Mouse (Mus musculus): ENCODE results near the gene 5730522E02Rik. TPM values are rescaled to one million over a fixed set of nuclear protein-coding genes. Genes with fewer than 3 reads are reported as not detected.
"Not testable (repeated sequence)": the region's sequence is repeated elsewhere in the genome, so short reads cannot be mapped to it uniquely, and the experiment has no call there.

Gene 5730522E02Rik
- polyA plus RNA-seq (2016; fragmentation: Nextera tagmentation; extraction: Ambion mirVana): 10.6 and 11.2 TPM in 2 replicates

DNA sequence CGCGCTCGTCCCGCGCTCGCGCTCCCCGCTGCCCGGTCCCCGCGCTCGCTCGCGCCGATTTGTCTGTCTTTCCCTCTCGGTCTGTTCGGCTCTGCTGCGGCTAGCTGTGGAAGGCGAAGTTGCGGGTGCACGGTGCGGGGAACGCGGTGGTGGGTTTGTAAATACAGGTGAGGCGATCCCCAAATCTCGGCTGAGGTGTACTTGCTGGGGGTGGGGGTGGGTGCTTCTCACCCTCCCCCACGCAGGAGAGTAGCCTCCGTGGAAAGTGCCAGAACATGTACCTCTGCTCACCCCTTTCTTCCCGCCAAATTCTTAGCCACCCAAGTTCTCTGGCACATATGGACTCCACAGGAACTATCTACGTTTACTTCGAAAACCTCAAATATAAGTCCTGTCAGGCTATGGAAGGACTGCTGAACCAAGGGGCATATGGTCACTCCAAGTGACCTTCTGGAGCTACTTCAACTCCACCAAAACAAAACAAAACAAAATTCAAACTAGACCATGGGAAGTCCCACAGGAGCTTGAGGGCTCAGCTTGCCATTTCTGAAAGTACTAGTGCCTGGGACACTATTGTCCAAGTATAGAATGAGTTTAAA lies at the start of gene 5730522E02Rik:
Gene 5730522E02Rik, minus strand, starts transcription at position 182 of the 599 bp plus-strand sequence.
- H3K4me2 ChIP-seq (replicated peaks): peak within 1 kb of the TSS; percentile 57
- no peaks in the 10 kb centered on the region for H3K27me3 ChIP-seq
- no peaks in the 10 kb centered on the region for H3K36me3 ChIP-seq
- WGBS: 3% methylated on average over 31 of the region's 31 CpGs
- H3K4me1 ChIP-seq: no peaks in the 10 kb centered on the region
- H3K9ac ChIP-seq: peak within 1 kb of the TSS; percentile 91
- ATAC-seq (ENCODE audit: insufficient number of reproducible peaks, insufficient read depth, low FRiP score, low TSS enrichment): no peak; the same call in 1 of the 2 replicates
- no peaks in the 10 kb centered on the region for H3K9me3 ChIP-seq
- peak within 1 kb of the TSS; percentile 97 for H3K27ac ChIP-seq
- peak within 1 kb of the TSS; percentile 61 for H3K4me3 ChIP-seq

DNA sequence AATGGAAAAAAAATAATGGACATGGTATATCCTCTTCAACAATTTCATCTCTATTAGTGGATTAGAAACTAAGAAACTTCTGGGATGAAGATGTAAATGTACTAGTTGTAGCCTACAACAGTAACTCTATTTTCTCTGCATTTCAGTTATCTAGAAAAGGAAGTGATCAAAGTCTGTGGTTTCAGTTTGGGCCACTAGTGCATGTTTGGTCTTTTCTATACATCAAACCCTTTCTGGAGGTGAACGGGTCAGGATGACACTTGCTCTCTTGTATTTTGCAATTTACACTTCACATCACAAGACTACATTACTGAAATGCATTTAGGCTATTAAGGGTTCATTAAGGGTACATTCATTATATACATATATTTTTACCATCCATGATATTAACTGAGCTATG lies 26.0 kb upstream of the 5730522E02Rik start:
- no peaks in the 10 kb centered on the region for H3K36me3 ChIP-seq
- H3K27ac ChIP-seq: no peak overlapping the region
- no peaks in the 10 kb centered on the region for H3K4me1 ChIP-seq
- no peak overlapping the region for H3K4me3 ChIP-seq
- H3K27me3 ChIP-seq: no peaks in the 10 kb centered on the region
- H3K4me2 ChIP-seq (replicated peaks): no peak overlapping the region
- H3K9ac ChIP-seq: no peak overlapping the region
- ATAC-seq (ENCODE audit: insufficient number of reproducible peaks, insufficient read depth, low FRiP score, low TSS enrichment): no peak
- H3K9me3 ChIP-seq: no peaks in the 10 kb centered on the region
- 89% methylated on average over 1 of the region's 1 CpGs for WGBS

DNA sequence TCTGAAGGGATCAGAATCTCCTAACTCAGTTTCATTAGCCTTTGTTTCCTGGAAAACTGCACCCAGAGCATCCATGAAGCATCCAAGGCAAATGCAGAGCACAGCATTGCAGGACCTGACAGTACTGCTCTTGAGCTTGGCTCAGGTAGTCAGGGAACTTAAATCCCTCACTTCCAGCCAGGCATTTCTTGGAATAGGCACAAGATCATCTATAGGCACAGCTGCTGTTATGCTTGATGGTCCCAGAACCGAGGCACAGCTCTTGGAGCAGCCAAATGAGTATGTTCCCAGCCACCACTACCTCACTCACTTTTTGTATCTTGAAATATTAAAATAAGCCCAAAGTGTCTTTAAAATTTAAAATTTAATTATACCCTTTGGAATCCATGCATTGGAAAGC lies 19.3 kb upstream of the 5730522E02Rik start:
- H3K4me3 ChIP-seq: no peak overlapping the region
- H3K36me3 ChIP-seq: no peaks in the 10 kb centered on the region
- H3K4me1 ChIP-seq: no peaks in the 10 kb centered on the region
- no peaks in the 10 kb centered on the region for H3K9me3 ChIP-seq
- H3K4me2 ChIP-seq (replicated peaks): no peak overlapping the region
- 73% methylated on average over 1 of the region's 1 CpGs for WGBS
- no peak overlapping the region for H3K9ac ChIP-seq
- no peaks in the 10 kb centered on the region for H3K27me3 ChIP-seq
- H3K27ac ChIP-seq: no peak overlapping the region
- no peak for ATAC-seq (ENCODE audit: insufficient number of reproducible peaks, insufficient read depth, low FRiP score, low TSS enrichment)

GRCm38 (mm10) chr11:26213643-26214042 lies 3.1 kb upstream of the 5730522E02Rik start:
- not testable (repeated sequence) for H3K4me3 ChIP-seq; ATAC-seq (ENCODE audit: insufficient number of reproducible peaks, insufficient read depth, low FRiP score, low TSS enrichment); H3K36me3 ChIP-seq; H3K27me3 ChIP-seq; H3K4me2 ChIP-seq (replicated peaks); H3K9ac ChIP-seq; H3K4me1 ChIP-seq; H3K9me3 ChIP-seq; H3K27ac ChIP-seq
- 93% methylated on average over 1 of the region's 1 CpGs for WGBS

GRCm38 (mm10) chr11:26209811-26210581 lies 567 bp downstream of the 5730522E02Rik start:
- Histone ChIP-seq H3K9me3 (no peaks in the 10 kb centered on the region), H3K36me3 (no peaks in the 10 kb centered on the region), H3K4me2 (replicated peaks) (peak overlapping the region; percentile 57), H3K27ac (peak overlapping the region; percentile 97), H3K27me3 (no peaks in the 10 kb centered on the region), H3K4me1 (no peaks in the 10 kb centered on the region), H3K4me3 (peak overlapping the region; percentile 61), H3K9ac (peak overlapping the region; percentile 91)
- WGBS: under 1% methylated on average over 39 of the region's 73 CpGs
- peak; percentile 94 for ATAC-seq (ENCODE audit: insufficient number of reproducible peaks, insufficient read depth, low FRiP score, low TSS enrichment)

- ATAC-seq (ENCODE audit: insufficient number of reproducible peaks, insufficient read depth, low FRiP score, low TSS enrichment): no peak
Observed at GRCm38 (mm10) chr11:26203466-26203865, 7.1 kb downstream of the 5730522E02Rik start.

GRCm38 (mm10) chr11:26202842-26203241 lies 7.7 kb downstream of the 5730522E02Rik start:
- Histone ChIP-seq H3K27ac (no peak overlapping the region), H3K4me2 (replicated peaks) (no peak overlapping the region), H3K9ac (no peak overlapping the region), H3K4me3 (no peak overlapping the region), H3K9me3 (no peaks in the 10 kb centered on the region), H3K27me3 (no peaks in the 10 kb centered on the region), H3K36me3 (no peaks in the 10 kb centered on the region), H3K4me1 (no peaks in the 10 kb centered on the region)
- 82% methylated on average over 5 of the region's 5 CpGs for WGBS
- ATAC-seq (ENCODE audit: insufficient number of reproducible peaks, insufficient read depth, low FRiP score, low TSS enrichment): no peak

More at GRCm38 (mm10) chr11:26203466-26203865, 7.1 kb downstream of the 5730522E02Rik start:
- H3K9ac ChIP-seq: no peak overlapping the region
- H3K36me3 ChIP-seq: no peaks in the 10 kb centered on the region
- no peak overlapping the region for H3K27ac ChIP-seq
- H3K4me3 ChIP-seq: no peak overlapping the region
- no peaks in the 10 kb centered on the region for H3K27me3 ChIP-seq
- H3K4me2 ChIP-seq (replicated peaks): no peak overlapping the region
- no peaks in the 10 kb centered on the region for H3K4me1 ChIP-seq
- no peaks in the 10 kb centered on the region for H3K9me3 ChIP-seq
- 88% methylated on average over 2 of the region's 2 CpGs for WGBS

DNA sequence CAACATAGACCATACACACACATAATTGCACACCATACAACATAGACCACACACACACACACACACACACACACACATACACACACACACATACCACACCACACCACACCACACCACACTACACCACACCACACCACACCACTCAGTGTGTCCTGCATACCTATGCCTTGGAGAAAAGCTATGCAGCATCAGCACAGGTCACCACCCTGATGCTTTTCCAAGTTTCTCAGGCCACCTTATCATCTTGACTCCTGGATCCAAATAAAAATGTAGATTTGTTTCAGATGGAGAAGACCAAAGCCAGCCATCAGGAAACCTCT lies 8.8 kb downstream of the 5730522E02Rik start:
- no peak overlapping the region for H3K4me2 ChIP-seq (replicated peaks)
- H3K9ac ChIP-seq: no peak overlapping the region
- H3K27me3 ChIP-seq: no peaks in the 10 kb centered on the region
- H3K4me1 ChIP-seq: no peaks in the 10 kb centered on the region
- no peaks in the 10 kb centered on the region for H3K36me3 ChIP-seq
- ATAC-seq (ENCODE audit: insufficient number of reproducible peaks, insufficient read depth, low FRiP score, low TSS enrichment): 0 out of 2 replicates have a peak, but pooled peaks have one; percentile 67
- no peak overlapping the region for H3K4me3 ChIP-seq
- no peak overlapping the region for H3K27ac ChIP-seq
- H3K9me3 ChIP-seq: no peaks in the 10 kb centered on the region

GRCm38 (mm10) chr11:26200970-26201777 lies 9.4 kb downstream of the 5730522E02Rik start:
- no peaks in the 10 kb centered on the region for H3K4me1 ChIP-seq
- H3K4me3 ChIP-seq: no peak overlapping the region
- ATAC-seq (ENCODE audit: insufficient number of reproducible peaks, insufficient read depth, low FRiP score, low TSS enrichment): peak; percentile 67; the same call in 1 of the 2 replicates
- H3K36me3 ChIP-seq: no peaks in the 10 kb centered on the region
- H3K9ac ChIP-seq: no peak overlapping the region
- H3K27ac ChIP-seq: no peak overlapping the region
- WGBS: 57% methylated on average over 4 of the region's 4 CpGs
- H3K4me2 ChIP-seq (replicated peaks): no peak overlapping the region
- no peaks in the 10 kb centered on the region for H3K9me3 ChIP-seq
- H3K27me3 ChIP-seq: no peaks in the 10 kb centered on the region

DNA sequence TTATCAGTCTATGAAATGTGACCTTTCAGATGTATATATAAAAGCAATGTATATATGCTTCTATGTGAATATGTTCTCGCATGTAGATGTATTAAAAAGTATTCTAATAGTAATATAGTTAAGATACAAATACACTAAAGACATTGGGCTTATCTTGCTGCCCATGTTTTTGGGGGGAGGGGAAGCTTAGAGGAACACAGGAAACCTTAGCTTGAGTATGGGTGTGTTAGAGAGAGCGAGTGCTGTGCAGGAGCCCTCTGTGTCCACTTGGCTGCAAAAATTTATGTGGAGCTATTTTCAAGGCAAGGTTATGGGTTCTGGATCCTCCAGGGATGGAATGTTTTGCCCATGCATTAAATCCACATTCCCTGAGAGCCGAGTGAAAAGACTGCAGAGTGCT lies 15.1 kb downstream of the 5730522E02Rik start:
- H3K27me3 ChIP-seq: no peaks in the 10 kb centered on the region
- no peak overlapping the region for H3K4me2 ChIP-seq (replicated peaks)
- H3K9me3 ChIP-seq: no peaks in the 10 kb centered on the region
- WGBS: 80% methylated on average over 3 of the region's 3 CpGs
- H3K27ac ChIP-seq: no peak overlapping the region
- H3K4me3 ChIP-seq: no peak overlapping the region
- H3K4me1 ChIP-seq: no peaks in the 10 kb centered on the region
- no peak for ATAC-seq (ENCODE audit: insufficient number of reproducible peaks, insufficient read depth, low FRiP score, low TSS enrichment)
- H3K9ac ChIP-seq: no peak overlapping the region
- no peaks in the 10 kb centered on the region for H3K36me3 ChIP-seq

DNA sequence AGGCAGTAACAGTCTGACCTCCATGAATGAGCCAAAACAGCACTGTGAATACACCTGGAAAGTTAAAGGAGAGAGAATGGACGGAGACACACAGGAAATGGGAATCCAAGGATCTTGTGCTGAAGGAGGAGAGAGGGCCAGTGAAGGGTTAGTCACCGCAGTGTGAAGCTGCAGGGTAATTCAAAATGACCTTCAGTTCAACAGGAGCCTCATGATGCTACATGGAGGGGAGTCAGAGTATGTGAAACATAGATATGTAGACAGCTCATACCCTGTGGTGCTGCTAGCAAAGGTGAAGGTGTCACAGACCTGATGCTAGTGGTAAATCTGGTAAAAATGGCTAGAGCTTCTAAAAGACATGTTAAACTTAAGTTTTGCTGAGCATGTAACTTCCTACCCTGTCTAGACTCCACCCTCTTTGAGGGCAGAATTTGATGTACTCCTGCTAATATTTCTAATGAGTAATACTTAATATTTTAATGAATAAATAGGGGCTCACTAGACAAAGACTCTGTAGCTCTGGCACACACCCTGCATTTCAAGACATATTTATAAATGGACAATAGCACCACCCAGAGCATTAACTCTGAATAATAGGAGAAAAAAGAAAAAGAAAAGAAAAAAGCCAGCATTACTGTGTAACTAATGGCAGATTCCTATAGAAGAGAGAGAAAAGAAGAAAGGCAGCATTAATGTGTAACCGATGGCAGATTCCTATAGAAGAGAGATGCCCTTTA lies 23.2 kb downstream of the 5730522E02Rik start:
- Histone ChIP-seq H3K9me3 (no peaks in the 10 kb centered on the region), H3K27ac (no peak overlapping the region), H3K36me3 (no peaks in the 10 kb centered on the region), H3K27me3 (no peaks in the 10 kb centered on the region), H3K4me3 (no peak overlapping the region), H3K4me1 (no peaks in the 10 kb centered on the region), H3K4me2 (replicated peaks) (no peak overlapping the region), H3K9ac (no peak overlapping the region)
- no peak for ATAC-seq (ENCODE audit: insufficient number of reproducible peaks, insufficient read depth, low FRiP score, low TSS enrichment)
- WGBS: 84% methylated on average over 3 of the region's 3 CpGs

Measured in embryonic facial prominence, embryonic 12.5 days (tissue).